Comparison of ENCODE assay signal across 8 mouse cellular contexts in genomic region chr7:122390200-122390599, GRCm38 (mm10).
DNase-seq lines count a peak whose midpoint lies in the region; ATAC-seq lines count a peak whose summit lies in the region.

No protein-coding gene starts in this region.

- WGBS in hindbrain, embryonic 16.5 days: 22% methylated on average over 5 of the region's 5 CpGs
- WGBS in kidney, embryonic 16.5 days: 66% methylated on average over 5 of the region's 5 CpGs

- H3K4me1 ChIP-seq in hindbrain, embryonic 16.5 days (ENCODE audit: control insufficient read depth, insufficient read depth, low read depth, low read length): peaks cover 24% of the 10 kb centered on the region
- no peaks in the 10 kb centered on the region for H3K4me1 ChIP-seq in kidney, embryonic 16.5 days (ENCODE audit: insufficient read depth, low read length)

- no peak overlapping the region for H3K9ac ChIP-seq in hindbrain, embryonic 16.5 days (ENCODE audit: low read depth, low read length)
- no peak overlapping the region for H3K9ac ChIP-seq in kidney, embryonic 16.5 days (replicated peaks; ENCODE audit: low read length)

- H3K4me3 ChIP-seq in hindbrain, embryonic 16.5 days (ENCODE audit: low read length): no peak overlapping the region
- H3K4me3 ChIP-seq in kidney, embryonic 16.5 days (ENCODE audit: low read length): no peak overlapping the region

- ATAC-seq in hindbrain, embryonic 16.5 days: peak; percentile 68
- ATAC-seq in kidney, embryonic 16.5 days (ENCODE audit: low FRiP score, low TSS enrichment): no peak

- no peak overlapping the region; the same call in 1 of the 2 replicates for H3K27ac ChIP-seq in hindbrain, embryonic 16.5 days (ENCODE audit: low read depth, low read length)
- H3K27ac ChIP-seq in kidney, embryonic 16.5 days (ENCODE audit: low read length): no peak overlapping the region

- no peaks in the 10 kb centered on the region for H3K27me3 ChIP-seq in hindbrain, embryonic 16.5 days (replicated peaks; ENCODE audit: control insufficient read depth, insufficient read depth, low read length)
- H3K27me3 ChIP-seq in kidney, embryonic 16.5 days (ENCODE audit: insufficient read depth, low read length): no peaks in the 10 kb centered on the region

- intact Hi-C loops in gastrocnemius, postnatal 14 days (cut with DNase I; ENCODE audit: low total_unique reads): no loop called here

- DNase-seq in heart, adult 11 months: peak; percentile 85
- DNase-seq in heart, adult 9 months (ENCODE audit: low spot score in 2 of 2): no peak
- peak; percentile 36 to 51 for DNase-seq in CD8-positive naive resting alpha-beta T cell, adult 2 months (ENCODE audit: low read depth in 2 of 2, low spot score in 2 of 2)
- DNase-seq in naive thymus-derived CD4-positive, alpha-beta T cell, adult 2 months (ENCODE audit: low read depth): peak; percentile 58
- DNase-seq in right cerebral cortex, adult 2 months (ENCODE audit: low spot score in 2 of 2): no peak
- no peak for DNase-seq in gastrocnemius, postnatal 14 days

- H3K4me2 ChIP-seq in hindbrain, embryonic 16.5 days (ENCODE audit: low read length): no peak overlapping the region
- no peak overlapping the region for H3K4me2 ChIP-seq in kidney, embryonic 16.5 days (replicated peaks; ENCODE audit: low read depth, low read length)

- H3K9me3 ChIP-seq in hindbrain, embryonic 16.5 days (ENCODE audit: control insufficient read depth, low read length): no peaks in the 10 kb centered on the region
- no peaks in the 10 kb centered on the region for H3K9me3 ChIP-seq in kidney, embryonic 16.5 days (ENCODE audit: low read length)

- H3K36me3 ChIP-seq in hindbrain, embryonic 16.5 days (ENCODE audit: control insufficient read depth, insufficient read depth, low read length): no peaks in the 10 kb centered on the region
- no peaks in the 10 kb centered on the region for H3K36me3 ChIP-seq in kidney, embryonic 16.5 days (ENCODE audit: insufficient read depth, low read length)

Comparison
In these comparisons a context has a peak if more than half of its experiments do, and no peak if none do; other contexts are left out.
1. DNase-seq: peak in heart, adult 11 months (single experiment), CD8-positive naive resting alpha-beta T cell, adult 2 months (2 of 2) and naive thymus-derived CD4-positive, alpha-beta T cell, adult 2 months (single experiment); none in heart, adult 9 months (0 of 2), right cerebral cortex, adult 2 months (0 of 2) and gastrocnemius, postnatal 14 days (single experiment).